Mouse (Mus musculus) liver, adult 2 months (tissue): ENCODE measurements around the gene Snx21.

Source experiments
- CTCF ChIP-seq: fragments of 200-500 bp; IDR thresholded peaks from 2 replicates; pipeline ENCODE4 v1.5.1; 2011; ENCODE audit warnings: low read depth, low read length, control low read depth
- POLR2A ChIP-seq: fragments of 200-500 bp; IDR thresholded peaks from 2 replicates; pipeline ENCODE4 v1.6.1; 2011; ENCODE audit warnings: low read length, control low read depth; ENCODE audit not compliant: insufficient read depth; ENCODE audit errors: extremely low read depth

GRCm38 (mm10) chr2:164787032-164787431 is 1.4 kb downstream of the Snx21 start:
- no peak for TF ChIP-seq CTCF
- TF ChIP-seq POLR2A: no peak
